Mouse (Mus musculus): Measurements from ENCODE around the gene Hbs1l. TPM values are rescaled to one million over a fixed set of nuclear protein-coding genes. Genes with fewer than 3 reads are reported as not detected.

Hbs1l gene
- total RNA-seq, 2 experiments from 2014 or later = 57.0 to 57.7 TPM

DNA sequence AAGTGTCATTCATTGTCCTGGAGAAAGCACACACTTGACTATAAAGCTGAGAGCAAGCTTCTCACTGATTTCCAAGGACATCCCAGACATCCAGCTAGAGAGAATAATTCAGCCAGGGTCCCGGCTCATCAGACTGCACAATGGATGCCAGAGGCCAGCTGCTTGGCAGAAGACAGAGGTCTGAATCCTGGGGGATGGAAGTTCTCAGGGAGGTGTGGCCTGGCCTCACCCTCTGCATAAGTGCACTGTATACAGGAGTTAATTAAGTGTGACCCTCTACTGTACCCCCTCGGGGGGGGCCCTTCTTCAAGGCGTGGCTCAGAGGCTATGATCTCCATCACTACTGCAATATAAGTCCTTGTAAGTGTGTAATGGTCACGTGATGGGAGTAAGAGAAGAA is 105.5 kb downstream of the Hbs1l start:
- peak; percentile 38 for DNase-seq

DNA sequence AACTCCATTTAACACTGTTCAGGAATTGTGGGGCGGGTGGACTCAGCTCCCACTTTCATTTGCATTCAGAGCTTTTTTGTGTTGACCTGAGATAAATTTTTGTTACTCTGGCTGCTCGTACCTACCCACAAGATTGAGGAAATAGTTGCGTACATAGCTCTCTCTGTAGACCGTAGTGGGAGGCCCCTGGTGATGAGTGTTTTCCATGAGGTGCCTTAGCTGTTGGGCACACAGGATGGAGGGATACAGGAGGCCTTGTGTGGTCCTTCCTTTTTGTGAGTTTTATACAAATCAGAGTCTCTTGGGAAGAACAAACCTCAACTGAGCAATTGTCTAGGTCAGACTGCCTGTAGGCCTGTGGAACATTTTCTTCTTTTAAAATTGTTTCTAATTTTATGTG is 109.0 kb downstream of the Hbs1l start:
- DNase-seq = no peak

DNA sequence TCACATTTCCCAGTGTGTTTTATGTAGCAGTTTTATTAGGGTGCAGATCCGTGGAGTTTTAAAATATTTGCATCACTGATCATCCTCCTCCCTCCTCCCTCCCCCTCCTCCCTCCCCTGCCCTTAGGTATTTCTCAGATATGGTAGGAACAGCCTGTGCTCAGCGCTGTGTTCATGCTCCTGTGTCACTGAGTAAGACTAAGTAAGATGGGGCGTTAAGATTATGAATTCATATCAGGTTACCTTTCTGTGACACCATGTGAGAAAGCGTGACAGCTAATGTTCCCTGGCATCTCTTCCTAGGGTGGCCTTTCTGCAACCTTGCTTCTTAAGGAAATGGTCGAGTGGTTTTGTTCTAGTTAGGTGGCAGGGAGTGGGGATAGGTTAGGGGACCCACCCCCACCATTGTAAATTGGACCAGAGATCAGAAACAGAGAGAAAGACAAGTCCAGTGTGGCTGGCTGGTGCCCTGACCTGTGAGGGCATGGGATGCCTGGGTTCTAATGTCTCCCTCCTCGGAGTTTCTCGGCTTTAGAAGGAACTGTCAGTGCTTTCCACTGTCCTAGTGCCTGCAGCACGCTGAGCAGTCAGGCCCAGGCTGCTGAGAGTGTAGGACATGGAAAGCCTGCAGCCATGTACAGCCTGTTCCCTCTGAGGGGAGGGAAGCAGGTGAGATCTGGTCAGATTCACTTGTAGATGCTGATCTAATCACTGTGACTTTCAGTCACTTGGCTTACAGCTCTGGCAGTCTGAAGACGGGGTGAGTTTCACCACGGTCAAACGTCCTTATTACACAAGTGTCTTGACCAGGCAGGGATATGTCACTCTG is 110.1 kb downstream of the Hbs1l start:
- no peak for DNase-seq

DNA sequence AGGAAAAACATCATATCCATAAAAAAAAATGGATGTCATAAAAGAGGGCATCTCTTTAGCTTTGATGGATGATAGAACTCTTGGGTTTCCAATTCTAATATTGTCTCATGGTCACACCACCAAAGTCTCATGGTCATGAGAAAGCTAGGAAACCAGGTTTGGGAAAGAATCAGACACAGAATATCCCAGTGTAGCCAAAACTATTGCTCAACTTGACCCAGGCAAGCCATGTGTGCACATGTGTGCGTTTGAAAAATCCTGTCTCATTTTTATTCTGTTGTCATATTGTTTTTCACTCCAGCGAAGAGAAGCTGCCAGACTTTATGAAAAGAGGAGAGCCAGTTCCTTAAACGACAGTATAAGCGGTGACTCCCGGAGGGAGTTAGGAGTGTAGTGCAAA is 114.9 kb downstream of the Hbs1l start:
- no peak for DNase-seq

DNA sequence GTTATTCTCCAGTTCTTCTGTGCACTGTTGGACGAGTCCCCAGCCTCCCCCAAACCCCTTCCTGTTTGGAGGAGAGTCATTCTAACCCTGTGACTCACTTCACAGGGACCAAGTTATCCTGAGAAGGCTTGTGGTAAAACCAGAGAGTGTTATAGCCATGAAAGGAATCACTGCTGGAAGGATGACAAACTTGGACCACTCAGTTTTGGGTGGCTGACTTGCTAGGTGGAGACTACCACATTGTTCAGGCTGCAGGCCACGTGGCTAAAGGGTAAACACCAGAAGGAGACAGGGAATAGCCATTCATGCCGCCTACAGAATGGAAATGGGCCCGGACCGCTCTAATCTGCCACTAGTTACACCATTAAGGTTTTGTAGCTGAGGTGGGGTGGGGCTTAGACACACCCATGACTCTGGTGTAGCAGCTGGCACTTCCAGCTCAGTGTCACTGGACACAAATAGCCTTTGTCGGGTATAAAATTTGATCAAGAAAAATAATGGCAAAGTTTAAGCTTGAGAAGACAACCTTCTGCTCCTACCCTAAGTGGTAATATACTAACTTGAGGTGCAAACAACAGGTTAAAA is 115.9 kb downstream of the Hbs1l start:
- no peak for DNase-seq

DNA sequence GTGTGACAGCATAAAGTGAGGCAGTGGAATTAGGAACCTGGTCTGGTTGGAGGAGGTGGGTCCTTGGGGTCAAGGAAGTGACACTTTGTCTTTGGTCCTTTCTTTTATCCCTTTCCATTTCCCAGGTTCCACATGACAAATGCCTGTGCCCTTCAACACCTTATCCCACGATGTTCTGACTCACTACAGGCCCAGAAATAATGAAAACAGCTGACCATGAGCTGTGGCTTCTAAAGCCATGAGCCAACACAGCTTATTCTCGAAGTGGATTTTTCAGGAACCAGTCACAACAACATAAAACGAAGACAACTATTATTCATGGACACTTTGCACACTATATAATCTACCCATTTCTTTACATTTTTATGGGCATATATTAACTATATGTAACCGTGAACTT is 119.3 kb downstream of the Hbs1l start:
- no peak for DNase-seq

DNA sequence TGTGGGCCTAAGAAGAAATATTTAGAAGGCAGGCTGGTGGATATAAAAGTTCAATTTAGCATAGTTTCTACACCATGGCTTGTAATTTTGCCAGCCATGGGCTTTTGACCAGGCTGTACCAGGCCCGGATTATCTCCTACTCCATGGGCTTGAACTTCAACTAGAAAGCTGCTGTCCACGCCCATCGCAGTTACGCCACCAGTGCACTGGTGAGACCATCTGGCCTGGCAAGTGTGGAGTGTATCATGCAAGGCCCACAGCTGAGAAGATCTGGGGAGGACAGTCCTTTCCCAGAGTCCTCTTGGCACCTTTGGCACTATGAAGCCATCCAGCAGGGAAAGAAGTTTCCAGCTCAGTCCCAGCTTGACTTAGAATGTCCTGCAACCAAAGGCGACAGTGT is 120.4 kb downstream of the Hbs1l start:
- no peak for DNase-seq

Other genes with a start within 250 kb of the Hbs1l start
- gene Myb, start 135.0 kb upstream of the Hbs1l start, total RNA-seq (2021) = 1 to 10 TPM in 1 of 2 experiments, under 1 TPM in 1; 0.82 to 2.6 TPM
- gene Aldh8a1, start 81.3 kb downstream of the Hbs1l start, total RNA-seq (2021) = under 1 TPM in 1 of 2 experiments, not detected in 1; 0.29 TPM